Mouse (Mus musculus): ENCODE data around the gene Mthfd2. TPM values are rescaled to one million over a fixed set of nuclear protein-coding genes. Genes with fewer than 3 reads are reported as not detected.

Gene Mthfd2
- polyA plus RNA-seq, 1 experiment from 2014 or later = 62.6 TPM

Other genes with a start within 250 kb of the Mthfd2 start
- gene Pcgf1, start 248.0 kb downstream of the Mthfd2 start, polyA plus RNA-seq (2016; fragmentation: Nextera tagmentation; extraction: Ambion mirVana) = 45.7 and 49.5 TPM in 2 replicates
- 0.45 and 0.59 TPM in 2 replicates for gene Lbx2, start 239.5 kb downstream of the Mthfd2 start, polyA plus RNA-seq (2016; fragmentation: Nextera tagmentation; extraction: Ambion mirVana)
- 2.4 and 2.8 TPM in 2 replicates for gene Ccdc142, start 224.3 kb downstream of the Mthfd2 start, polyA plus RNA-seq (2016; fragmentation: Nextera tagmentation; extraction: Ambion mirVana)
- 1.8 and 2.1 TPM in 2 replicates for gene Gm42688, start 224.3 kb downstream of the Mthfd2 start, polyA plus RNA-seq (2016; fragmentation: Nextera tagmentation; extraction: Ambion mirVana)
- gene Mrpl53, start 216.9 kb downstream of the Mthfd2 start, polyA plus RNA-seq (2016; fragmentation: Nextera tagmentation; extraction: Ambion mirVana) = 144 and 145 TPM in 2 replicates
- 41.0 and 44.1 TPM in 2 replicates for gene Mogs, start 210.4 kb downstream of the Mthfd2 start, polyA plus RNA-seq (2016; fragmentation: Nextera tagmentation; extraction: Ambion mirVana)
- gene Wbp1, start 204.3 kb downstream of the Mthfd2 start, polyA plus RNA-seq (2016; fragmentation: Nextera tagmentation; extraction: Ambion mirVana) = 147 and 172 TPM in 2 replicates
- 18.6 and 20.2 TPM in 2 replicates for gene Ino80b, start 200.5 kb downstream of the Mthfd2 start, polyA plus RNA-seq (2016; fragmentation: Nextera tagmentation; extraction: Ambion mirVana)
- gene Rtkn, start 190.4 kb downstream of the Mthfd2 start, polyA plus RNA-seq (2016; fragmentation: Nextera tagmentation; extraction: Ambion mirVana) = 38.2 and 39.0 TPM in 2 replicates
- gene Wdr54, start 169.5 kb downstream of the Mthfd2 start, polyA plus RNA-seq (2016; fragmentation: Nextera tagmentation; extraction: Ambion mirVana) = 10.2 and 11.2 TPM in 2 replicates
- 1.3 and 2.1 TPM in 2 replicates for gene 1700003E16Rik, start 169.5 kb downstream of the Mthfd2 start, polyA plus RNA-seq (2016; fragmentation: Nextera tagmentation; extraction: Ambion mirVana)
- 112 and 116 TPM in 2 replicates for gene Dctn1, start 160.0 kb downstream of the Mthfd2 start, polyA plus RNA-seq (2016; fragmentation: Nextera tagmentation; extraction: Ambion mirVana)
- gene Slc4a5, start 106.1 kb downstream of the Mthfd2 start, polyA plus RNA-seq (2016; fragmentation: Nextera tagmentation; extraction: Ambion mirVana) = 0.70 and 0.97 TPM in 2 replicates
- 60.2 and 62.4 TPM in 2 replicates for gene Mob1a, start 108 bp upstream of the Mthfd2 start, polyA plus RNA-seq (2016; fragmentation: Nextera tagmentation; extraction: Ambion mirVana)
- 149 and 153 TPM in 2 replicates for gene Bola3, start 23.2 kb upstream of the Mthfd2 start, polyA plus RNA-seq (2016; fragmentation: Nextera tagmentation; extraction: Ambion mirVana)
- 45.1 and 50.0 TPM in 2 replicates for gene Tet3, start 133.2 kb upstream of the Mthfd2 start, polyA plus RNA-seq (2016; fragmentation: Nextera tagmentation; extraction: Ambion mirVana)
- 61.0 and 62.1 TPM in 2 replicates for gene Dguok, start 181.1 kb upstream of the Mthfd2 start, polyA plus RNA-seq (2016; fragmentation: Nextera tagmentation; extraction: Ambion mirVana)
- gene Actg2, start 210.4 kb upstream of the Mthfd2 start, polyA plus RNA-seq (2016; fragmentation: Nextera tagmentation; extraction: Ambion mirVana) = 1.1 and 1.2 TPM in 2 replicates
- gene Stambp, start 246.8 kb upstream of the Mthfd2 start, polyA plus RNA-seq (2016; fragmentation: Nextera tagmentation; extraction: Ambion mirVana) = 14.6 and 16.6 TPM in 2 replicates